Mouse (Mus musculus) inflammation-experienced regulatory T-cells (primary cell): Measurements from ENCODE around the gene Olfr706. TPM values are rescaled to one million over a fixed set of nuclear protein-coding genes. Genes with fewer than 3 reads are reported as not detected.

Experiments used
- polyA plus RNA-seq, 2 experiments: library from polyadenylated mRNA; unstranded; fragments of 100-300 nt; shearing (Covaris generic); gene quantifications; one replicate each; pipeline ENCODE4 v1.2.1; 2017

Gene Olfr706
- polyA plus RNA-seq = under 1 TPM in 1 of 2 experiments, not detected in 1; 0.19 TPM

DNA sequence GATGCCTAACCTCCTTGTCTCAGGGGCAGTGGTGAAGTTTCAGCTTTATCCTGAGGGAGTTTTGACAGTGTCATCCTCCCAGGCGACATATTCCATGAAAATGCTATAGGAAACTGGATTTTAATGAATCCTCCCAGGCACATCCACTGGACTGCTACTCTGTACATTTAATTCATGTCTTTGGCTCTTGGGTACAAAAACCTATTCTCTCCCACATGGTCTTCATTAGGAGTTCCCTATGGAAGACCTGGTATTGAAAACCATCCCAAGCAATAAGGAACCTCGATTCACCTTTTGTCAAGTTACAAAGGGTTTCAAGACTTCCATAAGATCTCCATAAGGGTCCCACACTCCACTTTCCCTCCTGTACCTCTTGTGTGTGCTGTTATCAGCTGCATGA lies at the start of gene Olfr706:
TSS of gene Olfr706 (minus strand) at position 101 of the 400 bp plus-strand sequence.

DNA sequence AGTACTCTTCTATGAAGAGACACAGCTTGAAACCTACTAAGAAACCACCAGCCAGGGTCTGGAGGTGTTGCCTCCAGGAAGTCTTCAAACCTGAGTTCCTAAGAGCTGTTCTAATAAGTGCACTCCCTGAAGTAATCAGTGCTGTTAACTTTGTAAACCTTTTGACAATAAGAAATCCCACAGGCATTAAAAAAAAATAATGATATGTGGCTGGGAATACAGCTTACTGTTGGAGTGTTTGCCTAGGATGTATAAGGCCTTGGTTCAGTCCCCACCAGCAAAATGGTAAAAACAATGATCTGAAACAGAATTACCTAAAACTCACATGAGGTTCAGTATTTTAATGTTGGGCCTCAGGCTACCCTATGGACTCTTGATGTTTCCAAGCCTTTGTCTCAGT lies 44.2 kb upstream of the Olfr706 start, which contains the start of gene Olfr709-ps1:
TSS of gene Olfr709-ps1 (minus strand) at position 101 of the 400 bp plus-strand sequence.

DNA sequence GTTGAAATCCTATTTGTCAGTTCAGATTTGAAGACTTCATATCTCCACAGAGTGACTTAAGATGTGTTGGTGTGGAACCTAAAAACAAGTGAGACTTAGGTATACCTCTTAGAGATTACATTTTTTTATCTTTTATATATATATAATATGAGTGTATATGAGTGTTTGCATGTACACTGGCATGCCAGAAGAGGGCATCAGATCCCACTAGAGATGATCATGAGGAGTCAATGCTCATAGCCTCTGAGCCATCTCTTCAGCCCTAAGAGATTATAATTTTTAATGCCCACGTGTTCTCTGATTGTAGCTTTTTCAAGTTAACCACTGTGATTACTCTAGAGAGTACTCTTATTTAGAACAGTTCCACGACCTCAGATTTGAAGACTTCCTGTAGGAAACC lies 19.7 kb upstream of the Olfr706 start, which contains the start of gene Olfr1532-ps1:
TSS of gene Olfr1532-ps1 (plus strand) at position 326 of the 400 bp plus-strand sequence.

DNA sequence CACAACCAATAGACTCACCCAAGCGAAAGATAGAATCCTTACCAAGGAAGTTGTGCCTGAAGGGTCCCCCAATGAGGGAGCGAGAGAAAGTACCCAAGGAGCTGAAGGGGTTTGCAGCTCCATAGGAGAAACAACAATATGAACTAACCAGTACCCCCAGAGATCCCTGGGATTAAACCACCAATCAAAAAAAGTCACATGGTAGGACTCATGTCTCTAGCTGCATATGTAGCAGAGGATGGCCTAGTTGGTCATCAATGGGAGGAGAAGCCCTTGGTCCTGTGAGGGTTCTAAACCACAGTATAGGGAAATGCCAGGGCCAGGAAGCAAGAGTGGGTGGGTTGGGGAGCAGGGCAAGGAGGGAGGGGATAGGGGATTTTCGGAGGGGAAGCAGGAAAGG lies 13.2 kb upstream of the Olfr706 start, which contains the start of gene Olfr707:
TSS of gene Olfr707 (minus strand) at position 101 of the 400 bp plus-strand sequence.

DNA sequence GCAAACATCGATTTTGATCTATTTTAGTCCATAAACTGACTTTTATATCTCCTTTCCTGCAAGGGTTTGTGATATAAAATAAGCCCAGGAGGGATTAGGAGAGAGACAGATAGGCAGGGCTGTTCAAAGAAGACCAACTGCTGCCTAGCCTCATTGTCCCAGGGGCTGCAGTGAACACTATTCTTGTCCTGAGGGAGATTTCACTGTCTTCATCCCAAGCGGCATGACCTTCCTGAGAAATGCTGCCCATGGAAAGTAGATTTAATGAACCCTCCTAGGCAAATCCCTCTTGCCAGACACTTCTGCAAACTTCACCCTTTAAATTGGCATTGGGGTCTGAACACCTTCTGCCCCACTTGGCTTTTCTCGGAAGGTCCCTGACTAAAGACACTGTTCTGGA lies 11.2 kb downstream of the Olfr706 start, which contains the start of gene Olfr705:
TSS of gene Olfr705 (minus strand) at position 101 of the 400 bp plus-strand sequence.

DNA sequence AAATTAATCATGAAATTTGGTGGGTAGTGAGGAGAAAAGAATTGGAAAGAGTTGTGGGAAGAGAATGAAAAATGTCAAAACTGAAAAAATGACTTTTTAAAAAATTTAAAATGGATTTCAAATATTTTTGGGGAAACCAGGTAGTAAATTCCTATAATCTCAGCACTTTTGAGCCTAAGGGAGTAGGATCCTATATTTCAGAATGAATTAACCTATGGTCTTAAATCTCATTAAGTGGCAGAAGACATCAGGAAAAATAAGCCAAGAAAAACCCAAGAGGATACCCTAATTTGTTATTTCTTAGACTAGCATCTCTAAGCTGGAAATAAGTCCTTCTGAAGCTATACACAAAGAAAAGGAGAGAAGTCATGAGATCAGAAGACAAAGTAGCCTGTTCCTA lies 25.1 kb downstream of the Olfr706 start, which contains the start of gene Olfr704:
TSS of gene Olfr704 (plus strand) at position 301 of the 400 bp plus-strand sequence.

DNA sequence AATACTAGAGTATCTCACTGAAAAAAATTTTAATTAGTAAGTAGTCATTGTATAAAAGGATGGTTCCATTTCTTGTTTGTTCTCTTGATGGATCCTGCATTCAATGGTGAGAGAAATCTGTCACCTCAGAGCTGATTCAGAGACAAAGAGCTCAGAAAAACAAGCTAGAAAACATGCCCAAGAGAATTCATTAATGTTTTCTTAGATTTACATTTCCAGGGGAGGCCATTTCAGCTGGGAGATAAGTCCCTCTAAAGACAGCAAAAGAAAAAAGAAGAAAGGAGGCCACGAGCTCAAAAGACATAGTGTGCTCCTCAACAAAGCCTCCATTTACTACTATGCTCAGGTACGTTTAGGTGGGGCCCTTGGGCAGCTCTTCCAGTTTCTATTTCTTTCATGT lies 44.9 kb downstream of the Olfr706 start, which contains the start of gene Olfr703:
TSS of gene Olfr703 (plus strand) at position 301 of the 400 bp plus-strand sequence.

DNA sequence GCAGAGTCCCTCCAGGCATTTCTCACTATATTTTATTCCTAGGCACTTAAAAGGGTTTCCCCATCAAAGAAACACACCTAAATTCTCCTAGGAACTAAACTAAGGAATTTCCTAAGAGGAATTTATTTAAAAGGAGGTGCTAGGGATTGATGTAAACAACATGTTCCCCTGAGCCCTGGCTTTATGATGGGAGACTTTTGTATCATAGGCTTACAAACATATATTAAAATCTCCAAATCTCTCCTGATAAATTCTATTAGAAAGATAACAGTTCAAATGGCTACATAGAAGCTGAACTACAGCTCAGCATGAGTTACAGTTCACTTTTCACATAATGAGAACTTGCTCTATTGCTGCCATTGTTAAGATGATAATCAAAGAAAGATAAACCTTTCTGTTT lies 54.2 kb downstream of the Olfr706 start, which contains the start of gene Olfr702:
TSS of gene Olfr702 (minus strand) at position 101 of the 400 bp plus-strand sequence.

Other genes starting within 250 kb of the Olfr706 start
- not detected for gene Olfr693, start 207.6 kb downstream of the Olfr706 start, polyA plus RNA-seq
- not detected for gene Olfr694, start 196.3 kb downstream of the Olfr706 start, polyA plus RNA-seq
- gene Olfr695, start 171.8 kb downstream of the Olfr706 start, polyA plus RNA-seq = under 1 TPM in 1 of 2 experiments, not detected in 1; 0.76 TPM
- gene Olfr697, start 145.7 kb downstream of the Olfr706 start, polyA plus RNA-seq = under 1 TPM in 1 of 2 experiments, not detected in 1; 0.55 TPM
- under 1 TPM in 1 of 2 experiments, not detected in 1; 0.59 TPM for gene Olfr698, start 132.8 kb downstream of the Olfr706 start, polyA plus RNA-seq
- under 1 TPM in 1 of 2 experiments, not detected in 1; 0.53 TPM for gene Olfr699, start 95.0 kb downstream of the Olfr706 start, polyA plus RNA-seq
- not detected for gene Olfr700, start 79.3 kb downstream of the Olfr706 start, polyA plus RNA-seq
- gene Olfr701, start 74.0 kb downstream of the Olfr706 start, polyA plus RNA-seq = under 1 TPM in 1 of 2 experiments, not detected in 1; 0.12 TPM
- gene Olfr702, start 54.3 kb downstream of the Olfr706 start, polyA plus RNA-seq = not detected
- gene Olfr703, start 44.8 kb downstream of the Olfr706 start, polyA plus RNA-seq = not detected
- not detected for gene Olfr704, start 25.0 kb downstream of the Olfr706 start, polyA plus RNA-seq
- not detected for gene Olfr705, start 11.3 kb downstream of the Olfr706 start, polyA plus RNA-seq
- gene Olfr707, start 13.1 kb upstream of the Olfr706 start, polyA plus RNA-seq = under 1 TPM in 1 of 2 experiments, not detected in 1; 0.55 TPM
- gene Olfr1532-ps1, start 19.8 kb upstream of the Olfr706 start, polyA plus RNA-seq = not detected
- under 1 TPM; 0.05 to 0.88 TPM for gene Olfr709-ps1, start 44.1 kb upstream of the Olfr706 start, polyA plus RNA-seq
- not detected for gene Olfr710, start 60.1 kb upstream of the Olfr706 start, polyA plus RNA-seq
- gene Olfr6, start 75.8 kb upstream of the Olfr706 start, polyA plus RNA-seq = under 1 TPM in 1 of 2 experiments, not detected in 1; 0.04 TPM
- gene Olfr711, start 87.3 kb upstream of the Olfr706 start, polyA plus RNA-seq = not detected
- under 1 TPM in 1 of 2 experiments, not detected in 1; 0.38 TPM for gene Olfr2, start 117.9 kb upstream of the Olfr706 start, polyA plus RNA-seq
- gene Olfr713, start 143.0 kb upstream of the Olfr706 start, polyA plus RNA-seq = not detected
- gene Olfr714, start 182.8 kb upstream of the Olfr706 start, polyA plus RNA-seq = not detected
- gene Olfr17, start 205.1 kb upstream of the Olfr706 start, polyA plus RNA-seq = under 1 TPM in 1 of 2 experiments, not detected in 1; 0.07 TPM
- under 1 TPM in 1 of 2 experiments, not detected in 1; 0.15 TPM for gene Olfr715b, start 222.2 kb upstream of the Olfr706 start, polyA plus RNA-seq
- under 1 TPM; 0.06 to 0.18 TPM for gene Olfr715, start 242.9 kb upstream of the Olfr706 start, polyA plus RNA-seq